Comparison of ENCODE assay signal across 16 mouse cellular contexts in genomic region chr17:15918609-15919008, GRCm38 (mm10).
DNase-seq lines count a peak whose midpoint lies in the region; ATAC-seq and TF ChIP-seq lines count a peak whose summit lies in the region.
"Had no signal": no experiment of that assay in that cellular context is flagged by ENCODE, and none has a peak within 500 bp of the region (broad histone marks: within the 10 kb centered on the region; RNA-seq: fewer than 3 reads in every experiment).

No protein-coding gene starts in this region.

- no peak overlapping the region for H3K4me2 ChIP-seq in intestine, embryonic 14.5 days (ENCODE audit: low read length)
- no peak overlapping the region for H3K4me2 ChIP-seq in intestine, postnatal 0 days (replicated peaks; ENCODE audit: low read depth)
- H3K4me2 ChIP-seq in embryonic facial prominence, embryonic 12.5 days (replicated peaks), result no peak overlapping the region
- H3K4me2 ChIP-seq in limb, embryonic 11.5 days (ENCODE audit: low read depth, severe bottlenecking), result no peak overlapping the region
- H3K4me2 ChIP-seq: embryonic facial prominence, embryonic 15.5 days; heart, embryonic 15.5 days; hindbrain, embryonic 14.5 days had no signal

- H3K36me3 ChIP-seq in intestine, embryonic 14.5 days (ENCODE audit: control insufficient read depth, insufficient read depth, low read length), result no peaks in the 10 kb centered on the region
- H3K36me3 ChIP-seq in intestine, postnatal 0 days (ENCODE audit: control insufficient read depth, insufficient read depth), result no peaks in the 10 kb centered on the region
- H3K36me3 ChIP-seq in megakaryocyte, embryonic 14.5 days (replicated peaks; ENCODE audit: low read length), result no peaks in the 10 kb centered on the region
- no peaks in the 10 kb centered on the region for H3K36me3 ChIP-seq in embryonic facial prominence, embryonic 12.5 days
- H3K36me3 ChIP-seq in limb, embryonic 11.5 days (ENCODE audit: control insufficient read depth, insufficient read depth, low read length), result no peaks in the 10 kb centered on the region
- H3K36me3 ChIP-seq: embryonic facial prominence, embryonic 15.5 days; heart, embryonic 15.5 days had no signal

- no peak overlapping the region for H3K4me3 ChIP-seq in intestine, embryonic 14.5 days (ENCODE audit: low read depth, low read length)
- H3K4me3 ChIP-seq in intestine, postnatal 0 days (ENCODE audit: low read depth, low read length), result no peak overlapping the region
- H3K4me3 ChIP-seq in megakaryocyte, embryonic 14.5 days (replicated peaks), result peak overlapping the region; percentile 9
- no peak overlapping the region for H3K4me3 ChIP-seq in embryonic facial prominence, embryonic 12.5 days
- no peak overlapping the region for H3K4me3 ChIP-seq in limb, embryonic 11.5 days (ENCODE audit: low read depth, low read length)
- H3K4me3 ChIP-seq: embryonic facial prominence, embryonic 15.5 days; heart, embryonic 15.5 days had no signal

- H3K4me1 ChIP-seq in intestine, embryonic 14.5 days (replicated peaks; ENCODE audit: control insufficient read depth, insufficient read depth, low read length), result no peaks in the 10 kb centered on the region
- H3K4me1 ChIP-seq in intestine, postnatal 0 days (replicated peaks; ENCODE audit: control insufficient read depth, insufficient read depth, low read length), result no peaks in the 10 kb centered on the region
- no peaks in the 10 kb centered on the region for H3K4me1 ChIP-seq in megakaryocyte, embryonic 14.5 days
- H3K4me1 ChIP-seq in embryonic facial prominence, embryonic 12.5 days, result no peaks in the 10 kb centered on the region
- no peaks in the 10 kb centered on the region for H3K4me1 ChIP-seq in limb, embryonic 11.5 days (ENCODE audit: control insufficient read depth, insufficient read depth, low read length)
- H3K4me1 ChIP-seq: embryonic facial prominence, embryonic 15.5 days; heart, embryonic 15.5 days had no signal

- H3K9me3 ChIP-seq in intestine, embryonic 14.5 days (ENCODE audit: control insufficient read depth, low read length), result no peaks in the 10 kb centered on the region
- H3K9me3 ChIP-seq in intestine, postnatal 0 days (ENCODE audit: control insufficient read depth), result no peaks in the 10 kb centered on the region
- H3K9me3 ChIP-seq in megakaryocyte, embryonic 14.5 days, result peaks cover 11% of the 10 kb centered on the region; the same call in 1 of the 2 replicates
- no peaks in the 10 kb centered on the region for H3K9me3 ChIP-seq in embryonic facial prominence, embryonic 12.5 days
- H3K9me3 ChIP-seq in limb, embryonic 11.5 days (ENCODE audit: control insufficient read depth, low read length), result no peaks in the 10 kb centered on the region
- H3K9me3 ChIP-seq: embryonic facial prominence, embryonic 15.5 days; heart, embryonic 15.5 days had no signal

- no peak for DNase-seq in intestine, embryonic 14.5 days (ENCODE audit: low spot score)
- peak; percentile 21 for DNase-seq in limb, embryonic 11.5 days (ENCODE audit: low spot score)
- no peak for DNase-seq in cerebellum, adult 11 months
- no peak for DNase-seq in ovary, postnatal 36 days (ENCODE audit: low spot score)
- DNase-seq: adrenal gland, postnatal 25 days; cerebellum, postnatal 14 days; right cerebral cortex, postnatal 4 days had no signal

- peak; percentile 58; the same call in 1 of the 2 replicates for ATAC-seq in intestine, embryonic 14.5 days (replicated peaks; ENCODE audit: low FRiP score, low TSS enrichment, low read depth)
- ATAC-seq in intestine, postnatal 0 days, result no peak
- ATAC-seq in megakaryocyte, adult 5-6 weeks (ENCODE audit: poor library complexity, severe bottlenecking), result no peak
- ATAC-seq in embryonic facial prominence, embryonic 12.5 days (ENCODE audit: insufficient number of reproducible peaks, insufficient read depth, low FRiP score, low TSS enrichment), result 0 out of 2 replicates have a peak, but pooled peaks have one; percentile 15
- ATAC-seq in limb, embryonic 11.5 days (ENCODE audit: insufficient number of reproducible peaks, low FRiP score, low TSS enrichment, low read depth), result peak; percentile 51; the same call in 1 of the 2 replicates
- ATAC-seq: CD4-positive, CD25-positive, alpha-beta regulatory T cell, adult 4 months; lung, postnatal 0 days had no signal

- no peak overlapping the region for H3K9ac ChIP-seq in intestine, embryonic 14.5 days (ENCODE audit: low read length)
- H3K9ac ChIP-seq in intestine, postnatal 0 days (ENCODE audit: low read depth, low read length), result no peak overlapping the region
- H3K9ac ChIP-seq in embryonic facial prominence, embryonic 12.5 days, result no peak overlapping the region
- H3K9ac ChIP-seq in limb, embryonic 11.5 days (ENCODE audit: low read length), result no peak overlapping the region; the same call in 1 of the 2 replicates
- H3K9ac ChIP-seq: embryonic facial prominence, embryonic 15.5 days; heart, embryonic 15.5 days; hindbrain, embryonic 14.5 days had no signal

- no peaks in the 10 kb centered on the region for H3K27me3 ChIP-seq in intestine, embryonic 14.5 days (replicated peaks; ENCODE audit: control insufficient read depth, insufficient read depth, low read length)
- no peaks in the 10 kb centered on the region for H3K27me3 ChIP-seq in intestine, postnatal 0 days (replicated peaks; ENCODE audit: control insufficient read depth, insufficient read depth, low read length)
- H3K27me3 ChIP-seq in megakaryocyte, embryonic 14.5 days (replicated peaks), result no peaks in the 10 kb centered on the region
- no peaks in the 10 kb centered on the region for H3K27me3 ChIP-seq in embryonic facial prominence, embryonic 12.5 days
- no peaks in the 10 kb centered on the region for H3K27me3 ChIP-seq in limb, embryonic 11.5 days (ENCODE audit: control insufficient read depth, insufficient read depth, low read length)
- H3K27me3 ChIP-seq: embryonic facial prominence, embryonic 15.5 days; heart, embryonic 15.5 days had no signal

- WGBS in intestine, embryonic 14.5 days, result 43% methylated on average over 4 of the region's 4 CpGs
- WGBS in intestine, postnatal 0 days, result 54% methylated on average over 4 of the region's 4 CpGs
- 29% methylated on average over 4 of the region's 4 CpGs for WGBS in embryonic facial prominence, embryonic 12.5 days
- 4% methylated on average over 4 of the region's 4 CpGs for WGBS in limb, embryonic 11.5 days

- no peak overlapping the region for H3K27ac ChIP-seq in intestine, embryonic 14.5 days (ENCODE audit: low read depth)
- no peak overlapping the region for H3K27ac ChIP-seq in intestine, postnatal 0 days (ENCODE audit: low read depth, low read length)
- H3K27ac ChIP-seq in embryonic facial prominence, embryonic 12.5 days, result no peak overlapping the region
- no peak overlapping the region for H3K27ac ChIP-seq in limb, embryonic 11.5 days (replicated peaks; ENCODE audit: low read depth, low read length)
- H3K27ac ChIP-seq: embryonic facial prominence, embryonic 15.5 days; heart, embryonic 15.5 days; hindbrain, embryonic 14.5 days had no signal

- TF ChIP-seq CTCF in intestine, postnatal 0 days (IDR thresholded peaks at IDR 0.05; ENCODE audit: low read depth), result no peak

Comparison
In these comparisons a context has a peak if more than half of its experiments do, and no peak if none do; other contexts are left out.
1. ATAC-seq: peak in intestine, embryonic 14.5 days (single experiment), embryonic facial prominence, embryonic 12.5 days (single experiment) and limb, embryonic 11.5 days (single experiment); none in intestine, postnatal 0 days (single experiment) and megakaryocyte, adult 5-6 weeks (single experiment).